Comparison of ENCODE assay signal across 16 mouse cellular contexts in genomic region chr8:84261098-84261497, GRCm38 (mm10).
"Had no signal": no experiment of that assay in that cellular context is flagged by ENCODE, and none has a peak within 500 bp of the region (broad histone marks: within the 10 kb centered on the region; RNA-seq: fewer than 3 reads in every experiment).

No protein-coding gene starts in this region.

- H3K27ac ChIP-seq: liver, embryonic 14.5 days; macrophage; midbrain, embryonic 10.5 days; midbrain, embryonic 12.5 days; neural tube, embryonic 13.5 days; neural tube, embryonic 15.5 days had no signal

- H3K4me3 ChIP-seq: midbrain, embryonic 10.5 days; midbrain, embryonic 12.5 days; myocyte; neural tube, embryonic 13.5 days; neural tube, embryonic 15.5 days had no signal

- DNase-seq: lung, adult 18-20 months; lung, embryonic 14.5 days; lung, postnatal 10 days; midbrain, embryonic 14.5 days; retina, postnatal 1 day; spleen, adult 18-20 months; thymus, adult 2 months; thymus, postnatal 25 days; thymus, postnatal 4 days had no signal
